Mouse (Mus musculus) heart, adult 2 months (tissue): ENCODE data around the gene Robo2. TPM values are rescaled to one million over a fixed set of nuclear protein-coding genes. Genes with fewer than 3 reads are reported as not detected.

Experiments used
- DNase-seq, 2 experiments: peaks; one replicate each; pipeline ENCODE4 v3.0.0; 2021
- H3K27ac ChIP-seq: fragments of 200-600 bp; 2 replicates; pipeline ENCODE4 v1.8.1; 2022
- H3K27me3 ChIP-seq: fragments of 200-500 bp; 2 replicates; pipeline ENCODE4 v1.6.1; 2012; ENCODE audit warnings: mild to moderate bottlenecking, low read length, inconsistent platforms, mixed read lengths; ENCODE audit not compliant: control insufficient read depth, insufficient read depth
- H3K36me3 ChIP-seq: fragments of 200-500 bp; 2 replicates; pipeline ENCODE4 v1.6.1; 2012; ENCODE audit warnings: low read length, inconsistent platforms; ENCODE audit not compliant: control insufficient read depth, insufficient read depth
- H3K4me1 ChIP-seq: fragments of 200-500 bp; 2 replicates; pipeline ENCODE4 v1.6.1; 2011; ENCODE audit warnings: low read length; ENCODE audit not compliant: control insufficient read depth, insufficient read depth
- H3K4me3 ChIP-seq: fragments of 200-600 bp; 2 replicates; pipeline ENCODE4 v1.8.1; 2022
- H3K79me2 ChIP-seq: fragments of 200-500 bp; replicated peaks from 2 replicates; pipeline ENCODE4 v1.6.1; 2012; ENCODE audit warnings: mild to moderate bottlenecking, inconsistent platforms, low read length, moderate library complexity, mixed read lengths; ENCODE audit not compliant: control insufficient read depth, insufficient read depth
- H3K9ac ChIP-seq: fragments of 200-500 bp; 2 replicates; pipeline ENCODE4 v1.6.1; 2012; ENCODE audit warnings: low read depth, mild to moderate bottlenecking, control low read depth, inconsistent platforms, low read length, mixed read lengths
- CTCF ChIP-seq: fragments of 200-600 bp; IDR thresholded peaks from 2 replicates; pipeline ENCODE4 v1.8.1; 2022; ENCODE audit warnings: antibody characterized with exemption, mild to moderate bottlenecking, moderate library complexity
- EP300 ChIP-seq: fragments of 200-500 bp; IDR thresholded peaks from 2 replicates; pipeline ENCODE4 v1.6.1; 2011; ENCODE audit warnings: low read depth, low read length, control low read depth; ENCODE audit not compliant: insufficient read depth
- POLR2A ChIP-seq: fragments of 200-500 bp; IDR thresholded peaks from 2 replicates; pipeline ENCODE4 v1.6.1; 2011; ENCODE audit warnings: mild to moderate bottlenecking, low read depth, low read length, control low read depth; ENCODE audit not compliant: insufficient read depth
- WGBS: fragments of 180-500 bp; shearing (Covaris S2); methylation state at CpG from one replicate; pipeline ENCODE4 v1.1.7; 2018; 5-methylcytosine and 5-hydroxymethylcytosine counted together
- intact Hi-C: fragments of 180-260 bp; cut with DNase I; formaldehyde crosslinking; loops from one replicate; pipeline ENCODE4 v1.15.1; 2025
- polyA plus RNA-seq: library from polyadenylated mRNA; depleted of rRNA; stranded (reverse); fragments of >200 nt; gene quantifications from 2 replicates; pipeline ENCODE4 v1.2.3, GENCODE M21; 2012
- total RNA-seq, 2 experiments: library from RNA; stranded (reverse); gene quantifications; 2 replicates each; pipeline ENCODE4 v1.2.3; 2021

The Robo2 gene
- total and polyA plus RNA-seq, 3 experiments, result 0.39 to 1.0 (median 0.70) TPM

DNA sequence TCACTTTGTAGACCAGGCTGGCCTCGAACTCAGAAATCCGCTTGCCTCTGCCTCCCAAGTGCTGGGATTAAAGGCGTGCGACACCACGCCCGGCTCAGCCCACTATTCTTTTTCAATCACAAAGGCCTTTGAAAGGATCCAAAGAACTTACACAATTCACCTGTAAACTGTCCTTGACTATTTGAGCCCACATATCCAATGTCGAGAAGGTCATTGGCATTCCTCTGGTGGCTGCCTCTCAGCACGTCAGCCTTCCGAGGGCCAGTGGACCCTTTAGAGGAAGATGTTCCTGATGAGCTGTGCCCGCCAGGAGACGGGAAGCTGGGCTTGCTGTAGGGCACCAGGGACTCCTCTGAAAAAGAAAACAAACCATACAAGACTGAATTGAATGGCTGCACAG is 514.8 kb downstream of the Robo2 start:
- TF ChIP-seq POLR2A (no peak), EP300 (no peak), CTCF (no peak)
- intact Hi-C loops, result no loop called here
- 90% methylated on average over 11 of the region's 11 CpGs for WGBS

DNA sequence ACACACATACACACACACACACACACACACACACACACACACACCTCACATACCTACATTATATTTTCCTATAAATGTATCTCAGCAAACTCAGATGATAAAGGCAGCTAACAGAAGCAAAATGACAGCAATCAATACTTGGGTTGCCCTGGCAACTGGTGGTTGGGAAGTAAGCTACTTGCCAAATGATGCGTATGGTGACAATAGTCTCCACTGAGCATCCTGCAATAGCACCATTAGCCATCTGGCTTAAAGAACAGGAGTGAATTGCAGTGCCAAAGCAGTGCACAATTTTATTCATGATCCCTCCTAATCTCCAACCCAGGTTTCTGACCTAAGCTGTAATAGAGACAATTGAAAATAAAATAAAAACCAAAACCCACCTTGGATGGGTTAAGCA is 529.7 kb downstream of the Robo2 start:
- no peaks in the 10 kb centered on the region for H3K36me3 ChIP-seq
- WGBS, result 78% methylated on average over 1 of the region's 1 CpGs
- TF ChIP-seq EP300 (no peak), POLR2A (no peak), CTCF (no peak)
- H3K4me3 ChIP-seq, result no peak overlapping the region
- intact Hi-C loops, result no loop called here
- no peak overlapping the region for H3K27ac ChIP-seq
- H3K27me3 ChIP-seq, result no peaks in the 10 kb centered on the region
- H3K9ac ChIP-seq, result no peak overlapping the region
- no peaks in the 10 kb centered on the region for H3K4me1 ChIP-seq
- no peaks in the 10 kb centered on the region for H3K79me2 ChIP-seq
- DNase-seq, result no peak

More for the DNA sequence above, 514.8 kb downstream of the Robo2 start:
- Histone ChIP-seq H3K4me3 (no peak overlapping the region), H3K79me2 (no peaks in the 10 kb centered on the region), H3K9ac (no peak overlapping the region), H3K4me1 (no peaks in the 10 kb centered on the region), H3K36me3 (no peaks in the 10 kb centered on the region), H3K27me3 (no peaks in the 10 kb centered on the region), H3K27ac (no peak overlapping the region)
- DNase-seq, result no peak

DNA sequence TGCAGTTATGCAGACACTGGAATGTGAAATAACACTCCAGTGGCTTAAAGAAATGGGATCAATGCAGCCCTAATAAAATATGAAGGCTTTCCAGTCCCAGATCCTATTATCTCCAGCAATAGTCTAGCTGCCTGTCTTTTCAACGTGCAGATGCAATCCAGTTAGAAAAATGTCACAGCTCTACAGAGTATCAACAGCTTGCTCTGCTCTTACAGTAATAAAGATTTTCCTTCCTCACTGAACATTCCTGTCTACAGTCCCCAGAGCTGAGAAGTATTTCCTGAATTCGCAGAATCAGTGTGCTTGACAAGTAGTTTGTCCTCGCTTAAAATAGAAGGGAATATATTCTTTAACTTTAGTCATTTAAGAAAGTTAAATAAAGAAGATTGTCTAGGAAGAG is 533.7 kb downstream of the Robo2 start:
- no peak for DNase-seq
- H3K27me3 ChIP-seq, result no peaks in the 10 kb centered on the region
- no peak overlapping the region for H3K27ac ChIP-seq
- H3K36me3 ChIP-seq, result no peaks in the 10 kb centered on the region
- no peaks in the 10 kb centered on the region for H3K79me2 ChIP-seq
- TF ChIP-seq CTCF (no peak), EP300 (no peak), POLR2A (no peak)
- H3K4me1 ChIP-seq, result no peaks in the 10 kb centered on the region
- intact Hi-C loops, result no loop called here
- no peak overlapping the region for H3K4me3 ChIP-seq
- 45% methylated on average over 3 of the region's 3 CpGs for WGBS
- no peak overlapping the region for H3K9ac ChIP-seq

DNA sequence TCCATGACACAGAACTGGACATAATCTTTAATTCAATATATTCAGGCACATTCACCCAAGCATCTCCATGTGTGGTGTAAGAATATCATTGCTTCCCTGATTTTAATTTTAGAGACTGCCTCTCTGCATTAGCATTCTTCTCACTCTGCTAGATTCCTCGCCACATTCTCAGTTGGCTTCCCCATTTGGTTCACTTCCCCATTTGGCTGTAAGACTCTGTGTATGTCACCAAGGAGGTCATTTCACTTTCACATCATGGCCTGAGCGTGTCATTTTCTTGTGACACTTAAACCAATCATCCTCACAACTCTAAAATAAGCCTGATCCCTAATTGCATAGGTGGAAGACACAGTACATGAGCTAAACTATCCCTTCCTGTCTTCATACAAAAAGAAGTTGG is 536.6 kb downstream of the Robo2 start:
- H3K4me3 ChIP-seq, result no peak overlapping the region
- no peaks in the 10 kb centered on the region for H3K36me3 ChIP-seq
- WGBS, result 75% methylated on average over 2 of the region's 2 CpGs
- H3K4me1 ChIP-seq, result no peaks in the 10 kb centered on the region
- H3K79me2 ChIP-seq, result no peaks in the 10 kb centered on the region
- no peak for DNase-seq
- no peaks in the 10 kb centered on the region for H3K27me3 ChIP-seq
- H3K9ac ChIP-seq, result no peak overlapping the region
- no peak for TF ChIP-seq CTCF
- no peak for TF ChIP-seq POLR2A
- no peak for TF ChIP-seq EP300
- no peak overlapping the region for H3K27ac ChIP-seq
- intact Hi-C loops, result no loop called here

DNA sequence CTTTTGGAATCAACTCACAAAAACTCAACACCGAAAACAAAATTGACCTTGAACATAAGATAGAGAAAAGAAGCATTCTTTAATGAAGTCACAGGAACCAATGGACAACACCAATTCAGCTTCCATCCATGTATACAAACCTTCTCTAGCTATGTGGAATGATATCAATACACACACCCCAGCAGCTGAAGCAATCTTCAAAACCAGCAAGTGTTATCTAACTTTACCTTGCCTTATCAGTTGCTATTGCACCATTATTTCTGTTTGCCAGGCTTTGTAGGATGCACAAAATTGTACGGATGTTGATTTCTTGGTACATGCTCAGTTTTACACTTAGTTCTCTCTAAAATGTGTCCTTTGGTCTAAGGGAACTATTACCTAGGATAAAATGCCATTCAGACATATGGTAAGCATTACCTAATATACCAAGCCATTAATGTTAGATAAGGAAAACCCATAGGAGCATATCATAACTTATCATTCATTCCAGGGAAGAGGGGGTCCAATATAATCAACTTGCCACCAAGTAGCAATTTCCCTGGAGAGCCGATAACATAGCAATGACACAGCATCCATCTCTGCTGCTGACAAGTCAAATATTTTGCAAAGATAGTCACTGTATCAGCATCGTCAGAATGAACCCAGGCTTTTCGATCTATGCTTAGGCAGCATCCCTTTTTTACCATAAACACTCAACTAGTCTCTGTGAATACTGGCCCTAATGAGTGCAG is 537.6 kb downstream of the Robo2 start:
- Histone ChIP-seq H3K79me2 (no peaks in the 10 kb centered on the region), H3K4me3 (no peak overlapping the region), H3K27ac (no peak overlapping the region), H3K36me3 (no peaks in the 10 kb centered on the region), H3K27me3 (no peaks in the 10 kb centered on the region), H3K4me1 (no peaks in the 10 kb centered on the region), H3K9ac (no peak overlapping the region)
- DNase-seq, result no peak
- intact Hi-C loops, result no loop called here
- no peak for TF ChIP-seq CTCF
- TF ChIP-seq POLR2A, result no peak
- TF ChIP-seq EP300, result no peak
- WGBS, result 79% methylated on average over 5 of the region's 5 CpGs

DNA sequence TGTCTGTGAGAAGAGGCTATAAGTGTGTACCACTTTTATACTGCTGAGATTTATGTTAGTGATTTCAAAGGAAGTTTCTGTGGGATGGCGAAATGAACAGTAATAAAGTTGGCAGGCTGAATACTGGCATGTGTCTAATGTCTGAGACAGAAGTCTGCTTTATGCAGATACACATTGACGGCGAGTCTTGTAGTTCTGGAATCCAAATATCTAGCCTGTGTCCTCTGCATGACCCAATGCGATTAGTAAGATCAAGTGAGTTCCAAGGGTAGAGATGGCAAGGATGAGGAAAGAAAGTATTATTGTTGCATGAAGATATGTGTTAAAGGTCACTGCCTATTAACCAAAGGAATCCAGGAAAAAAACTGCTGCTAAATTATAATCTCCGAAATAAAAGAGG is 541.3 kb downstream of the Robo2 start:
- Histone ChIP-seq H3K4me3 (no peak overlapping the region), H3K27ac (no peak overlapping the region), H3K36me3 (no peaks in the 10 kb centered on the region), H3K4me1 (no peaks in the 10 kb centered on the region), H3K27me3 (no peaks in the 10 kb centered on the region), H3K9ac (no peak overlapping the region), H3K79me2 (no peaks in the 10 kb centered on the region)
- WGBS, result 56% methylated on average over 5 of the region's 5 CpGs
- no peak for TF ChIP-seq POLR2A
- no peak for TF ChIP-seq CTCF
- TF ChIP-seq EP300, result no peak
- intact Hi-C loops, result no loop called here
- no peak for DNase-seq
